Mouse (Mus musculus) layer of hippocampus, postnatal 14 days (tissue): ENCODE results near the gene Klhl2. TPM values are rescaled to one million over a fixed set of nuclear protein-coding genes. Genes with fewer than 3 reads are reported as not detected.
A peak's percentile ranks its signal among the peaks of the same experiment; 100 is the strongest.

Source experiments
- DNase-seq, 2 experiments: peaks; one replicate each; pipeline ENCODE4 v3.0.0; 2021 to 2022; ENCODE audit warnings: low spot score in 2 of 2, mixed read lengths in 1 of 2
- long read RNA-seq, 2 experiments: library from polyadenylated mRNA; stranded (forward); transcript quantifications; one replicate each; pipeline ENCODE4 v2.0.0; 2021
- total RNA-seq, 2 experiments: library from RNA; stranded (reverse); gene quantifications; 2 replicates each; pipeline ENCODE4 v1.2.3; 2021

Gene Klhl2
- total RNA-seq: 100 to 1,000 TPM; 220 to 258 TPM
- long read RNA-seq, experiment 1, transcript Klhl2-201 (15 exons, 3,412 nt): major isoform, 329 of 394 reads
- long read RNA-seq, experiment 1, partial matches to known transcripts: 17 of 394 reads
- long read RNA-seq, experiment 1, other reads (novel, unspliced or antisense): 48 of 394 reads
- long read RNA-seq, experiment 2, transcript Klhl2-201 (15 exons, 3,412 nt): major isoform, 371 of 470 reads
- long read RNA-seq, experiment 2, partial matches to known transcripts: 28 of 470 reads
- long read RNA-seq, experiment 2, other reads (novel, unspliced or antisense): 71 of 470 reads

DNA sequence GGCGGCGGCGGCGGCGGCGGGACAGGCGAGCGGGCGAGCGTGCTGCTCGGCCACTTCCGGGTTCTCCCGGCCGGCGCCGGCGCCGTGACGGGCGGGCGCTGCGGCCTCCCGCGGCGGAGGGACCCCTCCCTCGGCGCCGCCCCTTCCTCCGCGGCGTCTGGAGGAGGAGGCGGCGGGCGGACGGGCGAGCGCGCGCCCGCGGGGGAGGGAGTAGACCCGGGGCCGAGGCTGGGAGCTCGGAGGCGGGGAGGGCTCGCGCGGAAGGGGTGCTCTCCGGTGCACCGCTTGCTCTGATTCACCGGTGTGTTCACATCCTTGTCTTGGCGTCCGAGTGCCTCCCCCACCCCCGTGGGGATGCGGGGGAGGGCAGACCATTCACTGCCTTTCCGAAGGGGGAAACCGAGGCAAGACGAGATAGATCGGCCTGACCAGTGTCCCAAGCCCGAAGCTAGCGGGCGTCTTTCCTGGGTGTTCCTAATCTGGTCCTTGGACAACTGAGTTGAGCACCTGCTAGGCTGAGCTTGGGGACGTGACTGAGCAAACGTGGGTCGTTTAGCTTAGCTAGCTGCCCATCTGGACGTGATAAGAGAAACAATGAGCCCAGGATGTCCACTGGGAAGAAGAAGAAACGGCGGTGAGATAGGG, at the start of gene Klhl2:
Klhl2 (minus strand) TSS at position 121 of the 645 bp plus-strand sequence.
- peak; percentile 66 to 75 for DNase-seq

DNA sequence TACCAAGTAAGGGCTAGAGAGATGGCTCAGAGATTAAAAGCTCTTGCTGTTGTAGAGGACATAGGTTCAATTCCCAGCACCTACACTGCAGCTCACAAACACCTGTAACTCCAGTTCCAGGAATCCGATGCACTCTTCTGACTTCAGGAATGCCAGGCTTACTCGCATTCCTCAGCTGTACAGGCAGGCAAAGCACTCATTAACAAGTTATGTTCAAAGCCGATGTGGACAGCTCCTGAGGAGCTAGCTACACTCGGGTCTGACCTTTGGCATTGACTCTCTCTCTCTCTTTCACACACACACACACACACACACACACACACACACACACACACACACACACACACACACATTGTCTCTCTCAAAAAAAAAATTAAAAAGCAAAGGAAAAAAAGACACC, 48.9 kb upstream of the Klhl2 start:
- DNase-seq: no peak

DNA sequence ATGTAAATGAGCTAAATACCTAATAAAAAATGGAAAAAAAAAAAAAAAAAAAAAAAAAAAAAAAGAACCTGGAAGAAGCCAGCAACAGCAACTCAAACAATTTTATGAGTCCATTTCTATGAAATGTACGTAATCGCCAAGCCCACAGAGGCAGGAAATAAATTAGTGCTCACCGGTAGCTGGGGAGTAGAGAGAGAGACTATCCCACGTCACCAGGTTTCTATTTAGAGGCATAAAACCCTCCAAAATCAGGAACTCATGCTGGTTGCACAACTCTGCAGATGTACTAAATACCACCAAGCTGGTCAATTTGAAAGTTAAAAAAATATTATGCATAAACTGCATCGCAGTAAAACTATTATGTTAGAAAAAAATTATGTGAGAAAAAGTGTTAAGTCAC, 46.9 kb upstream of the Klhl2 start:
- DNase-seq: no peak

DNA sequence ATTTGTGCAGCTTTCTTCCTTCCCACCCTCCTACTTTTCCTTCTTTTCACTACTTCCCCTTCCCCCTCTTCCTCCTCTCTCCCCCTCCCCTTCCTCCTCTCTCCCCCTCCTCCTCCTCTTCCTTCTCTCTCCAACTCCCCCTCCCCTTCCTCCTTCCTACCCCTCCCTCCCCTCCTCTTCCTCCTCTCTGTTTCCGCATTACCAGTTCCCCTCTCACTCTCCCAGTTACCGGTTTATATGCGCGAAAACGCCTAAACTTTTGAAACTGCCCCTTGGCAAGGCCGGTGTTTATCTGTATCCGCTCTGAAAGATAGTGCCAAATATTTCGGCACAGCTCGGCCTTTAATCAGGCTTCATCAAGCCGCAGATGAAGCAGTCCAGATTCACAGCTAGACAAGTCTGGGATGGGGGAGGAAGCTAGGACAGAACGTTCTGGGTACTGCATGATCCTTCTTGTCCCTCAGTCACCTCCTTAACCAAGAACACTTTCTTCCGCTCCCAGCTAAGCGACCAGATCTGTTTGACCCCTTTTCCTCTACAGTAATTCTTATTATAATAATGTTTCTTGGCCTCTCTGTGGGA, 30.9 kb upstream of the Klhl2 start:
- peak in 1 of 2 experiments; percentile 72 for DNase-seq

DNA sequence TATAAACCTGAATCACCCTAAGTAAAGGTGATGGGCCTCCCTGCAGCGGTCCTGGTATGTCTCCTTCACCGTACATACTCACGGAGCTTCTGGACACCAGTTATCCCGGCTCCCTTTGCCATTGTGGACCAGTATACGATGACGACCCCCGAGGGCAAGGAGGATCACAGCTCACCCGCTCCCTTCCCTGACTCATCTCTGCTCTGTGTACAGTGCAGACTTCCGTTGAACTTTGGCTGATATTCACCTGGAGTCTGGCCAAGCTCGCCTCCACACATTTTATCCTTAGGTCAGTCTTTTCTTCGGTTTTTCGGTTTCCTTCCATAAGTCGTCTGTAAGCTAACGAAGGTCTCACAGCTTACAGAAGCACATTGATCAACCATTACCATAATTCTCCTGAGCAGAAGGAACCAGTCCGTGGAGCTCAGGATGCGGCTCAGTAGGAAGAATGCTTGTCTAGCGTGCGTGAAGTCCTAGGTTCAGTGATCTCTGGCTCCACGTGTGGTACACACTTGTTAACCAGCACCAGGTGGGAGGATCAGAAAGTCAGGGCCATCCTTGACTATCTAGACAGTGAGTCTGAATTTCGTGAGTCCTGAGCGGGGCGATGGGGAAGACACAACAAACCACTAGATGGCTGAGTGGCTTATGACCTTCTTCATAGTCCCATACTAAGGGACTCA, 28.0 kb upstream of the Klhl2 start:
- DNase-seq: no peak

DNA sequence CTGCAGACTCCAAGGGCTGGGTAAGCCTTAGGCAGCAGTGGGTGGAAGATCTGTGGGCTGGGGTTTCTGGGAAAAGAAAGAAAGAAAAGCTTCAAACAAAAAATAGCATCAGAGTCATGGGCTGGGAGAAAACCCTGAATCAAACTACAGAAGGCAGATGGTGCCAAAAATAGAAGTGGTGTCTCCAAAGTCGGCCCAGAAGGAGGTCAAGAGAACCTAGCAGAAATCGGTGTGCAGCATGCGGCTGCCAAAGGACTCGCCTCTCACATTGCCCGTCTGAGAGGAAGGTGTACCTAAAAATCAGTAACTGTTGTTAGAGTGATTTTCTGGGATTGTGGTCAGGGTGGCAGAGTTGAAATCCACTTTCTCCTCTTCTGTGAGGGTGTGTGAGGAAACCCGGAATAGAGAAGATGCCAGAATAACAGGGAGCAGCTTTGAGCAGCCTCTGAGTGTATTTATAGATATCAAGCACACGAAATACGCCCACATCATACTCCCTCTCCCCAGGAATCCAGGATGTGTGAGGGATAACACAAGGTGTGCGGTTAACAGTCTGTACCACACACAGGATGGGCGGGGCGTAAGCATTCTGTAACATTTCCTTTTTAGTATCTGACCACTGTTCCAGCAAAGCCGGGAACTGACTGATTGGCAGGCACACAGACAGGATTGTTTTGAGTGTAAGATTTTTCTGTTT, 21.8 kb upstream of the Klhl2 start:
- DNase-seq: peak; percentile 14 to 27

DNA sequence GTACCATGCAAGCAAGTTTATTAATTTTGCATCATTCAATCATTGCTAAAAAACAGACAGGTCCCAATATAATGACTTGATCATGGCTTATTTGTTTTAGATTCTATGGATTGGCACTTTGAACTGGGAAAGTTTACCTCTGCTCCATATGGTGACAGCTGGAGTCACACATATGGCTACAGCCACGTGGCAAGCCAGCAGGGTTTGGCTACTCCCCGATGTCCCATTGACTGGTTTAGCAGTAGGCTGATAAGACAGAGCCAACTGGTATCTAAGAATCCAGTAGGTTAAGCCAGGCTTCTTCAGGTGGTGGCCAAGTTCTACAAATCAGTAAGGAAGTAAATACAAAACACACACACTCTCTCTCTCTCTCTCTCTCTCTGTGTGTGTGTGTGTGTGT, 20.4 kb upstream of the Klhl2 start:
- DNase-seq: no peak

DNA sequence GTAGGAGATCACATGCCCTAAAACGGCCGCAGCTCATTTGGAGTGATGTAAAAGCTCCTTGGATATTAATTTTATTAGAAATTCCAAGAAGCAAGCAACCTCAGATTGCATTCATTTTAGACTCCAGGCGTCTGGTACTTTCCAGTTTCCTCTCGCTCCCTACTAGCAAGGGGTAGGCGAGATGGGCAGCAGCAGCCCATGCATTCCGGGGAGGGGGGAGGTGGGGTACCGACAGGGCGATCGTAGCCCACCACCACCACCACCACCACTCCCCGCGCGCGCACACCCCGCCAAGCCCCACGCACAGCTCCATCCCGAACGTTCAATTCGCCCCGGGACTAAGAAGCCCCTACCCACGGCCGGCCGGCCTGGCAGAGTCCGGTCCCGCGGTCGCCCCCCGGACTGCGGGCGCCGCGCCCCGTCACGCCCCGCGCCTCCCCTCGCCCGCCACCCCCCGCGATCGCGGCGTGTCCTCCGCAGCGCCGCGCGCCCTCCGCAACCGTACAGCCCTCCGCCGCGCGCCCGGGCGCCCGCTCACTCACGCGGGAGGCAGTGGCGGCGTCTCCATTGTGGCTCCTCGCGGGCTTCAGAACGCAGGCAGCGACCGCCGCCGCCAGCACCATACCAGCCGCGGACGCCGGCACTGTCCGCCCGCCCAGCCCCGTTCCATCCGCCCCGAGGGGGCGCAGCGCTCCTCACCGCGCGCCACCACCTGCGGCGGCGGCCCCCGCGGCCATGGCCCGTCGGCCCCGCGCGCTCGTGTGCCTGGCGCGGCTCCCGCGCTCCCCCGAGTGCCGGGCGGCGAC, 523 bp downstream of the Klhl2 start:
- no peak for DNase-seq

DNA sequence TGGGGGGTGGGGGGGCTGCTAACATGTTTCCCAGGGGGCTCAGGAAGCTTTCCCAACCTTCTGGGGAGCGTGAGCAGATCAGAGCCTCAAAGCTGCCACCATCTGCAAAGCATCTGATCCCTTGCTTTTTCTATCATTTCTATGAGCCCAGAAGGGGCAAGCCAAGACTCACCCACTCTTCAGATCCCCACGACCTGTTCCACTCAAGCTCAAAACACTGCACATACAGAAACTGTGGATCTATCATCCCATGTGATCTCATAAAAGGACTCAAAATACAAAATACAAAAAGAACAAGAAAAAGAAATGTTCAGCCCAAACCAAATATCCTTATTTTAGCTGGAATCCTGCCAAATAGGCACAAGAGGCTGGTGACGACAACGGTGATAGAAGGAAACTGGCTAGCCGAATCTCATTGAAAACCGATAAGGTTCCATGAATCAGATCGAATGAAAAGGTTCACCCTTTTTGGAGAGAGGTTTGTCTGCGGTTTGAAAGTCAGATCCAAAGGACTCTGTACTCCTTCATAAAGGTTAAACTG, 1.5 kb downstream of the Klhl2 start:
- DNase-seq: no peak

DNA sequence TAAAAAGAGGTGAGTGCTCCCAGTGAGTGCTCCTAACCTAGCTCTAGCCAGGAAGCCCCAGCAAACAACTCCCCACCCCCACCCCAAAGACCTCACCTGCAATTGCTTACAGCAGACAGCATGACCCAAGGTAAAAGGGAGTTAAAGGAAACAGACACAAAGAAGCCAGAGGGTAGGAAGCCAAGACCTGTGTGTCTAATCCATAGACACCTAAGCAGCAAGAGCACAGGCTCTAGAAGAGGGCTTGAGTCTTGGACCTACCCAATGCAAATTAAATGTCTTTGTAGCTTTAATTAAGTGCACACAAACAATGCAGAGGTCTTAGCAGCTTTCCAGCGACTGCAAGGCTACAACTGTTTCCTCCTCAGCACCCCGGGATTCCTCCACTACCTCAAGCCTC, 2.2 kb downstream of the Klhl2 start:
- no peak for DNase-seq

DNA sequence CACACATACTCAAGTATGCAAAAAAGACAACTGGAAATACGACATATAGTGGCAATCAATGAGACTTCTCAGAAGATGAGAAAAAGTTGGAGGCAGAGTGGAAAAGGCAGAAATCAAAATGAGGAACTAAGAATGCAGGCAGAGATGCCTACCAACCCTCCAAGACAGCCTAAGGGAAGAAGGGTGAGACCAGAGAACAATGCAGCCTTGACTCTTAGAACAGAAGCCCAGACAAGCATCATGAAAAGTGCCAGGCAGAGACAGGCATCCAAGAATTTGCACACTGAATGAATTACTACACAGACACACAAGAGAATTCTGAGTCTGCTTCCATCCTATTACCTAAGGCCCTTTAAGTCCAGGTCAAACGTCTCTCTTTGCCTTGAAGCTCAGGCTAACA, 2.6 kb downstream of the Klhl2 start:
- DNase-seq: no peak

DNA sequence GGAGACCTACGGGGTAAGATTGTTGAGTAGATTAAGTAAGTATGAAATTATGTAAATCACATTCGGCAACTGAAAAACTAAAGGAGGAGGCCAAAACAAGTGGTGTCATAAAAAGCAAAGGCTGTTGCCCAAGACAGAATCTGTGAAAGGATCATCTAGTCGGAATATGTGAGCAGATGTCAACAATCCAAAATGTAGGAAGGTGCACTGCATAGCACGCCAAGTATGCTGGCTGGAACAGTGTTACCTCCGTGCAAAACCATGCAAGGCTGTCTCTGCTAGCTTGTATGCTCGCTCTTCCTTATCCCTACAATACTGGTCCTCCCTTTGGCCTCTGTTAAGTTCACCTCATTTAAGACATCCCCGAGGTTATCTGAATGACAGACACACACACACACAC, 4.5 kb downstream of the Klhl2 start:
- DNase-seq: no peak

DNA sequence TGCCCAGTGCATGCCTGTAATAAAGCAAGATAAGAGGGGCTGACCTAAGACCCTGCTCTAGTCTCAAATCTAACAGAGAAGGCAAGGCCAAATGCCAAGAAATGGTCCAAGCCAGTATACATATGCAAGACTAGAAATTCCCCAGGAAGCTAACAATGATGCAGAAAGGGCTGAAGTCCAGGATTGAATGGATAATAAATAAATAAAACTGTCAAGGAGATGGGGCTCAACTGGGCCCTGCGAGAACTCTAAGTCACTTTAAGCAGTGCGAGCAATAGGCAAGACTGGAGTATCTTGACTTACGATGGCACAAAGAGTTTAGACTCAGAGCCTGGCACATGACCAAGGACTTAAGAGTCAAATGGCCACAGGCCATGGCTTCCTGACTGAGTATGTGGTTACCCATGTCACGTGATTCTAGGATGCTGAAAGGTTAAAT, 5.8 kb downstream of the Klhl2 start:
- DNase-seq: no peak

DNA sequence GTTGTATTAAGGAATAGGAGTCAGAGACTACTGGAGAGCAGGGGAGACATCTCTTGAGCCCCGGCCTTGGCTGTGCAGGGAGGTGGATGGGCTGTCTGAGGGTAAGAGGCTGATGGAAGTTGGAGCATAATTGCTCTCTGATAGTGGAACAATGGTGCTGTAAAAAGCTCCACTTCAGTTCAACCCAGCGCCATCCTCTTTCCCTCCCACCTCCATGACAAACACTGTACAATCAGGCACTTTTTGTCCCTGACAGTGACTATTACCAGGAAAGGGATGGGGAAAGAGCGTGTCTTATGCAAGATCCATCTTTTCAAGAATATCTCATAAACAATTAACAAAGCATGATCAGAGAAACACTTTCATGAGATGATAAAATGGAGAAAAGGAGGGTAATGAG, 6.6 kb downstream of the Klhl2 start:
- no peak for DNase-seq

DNA sequence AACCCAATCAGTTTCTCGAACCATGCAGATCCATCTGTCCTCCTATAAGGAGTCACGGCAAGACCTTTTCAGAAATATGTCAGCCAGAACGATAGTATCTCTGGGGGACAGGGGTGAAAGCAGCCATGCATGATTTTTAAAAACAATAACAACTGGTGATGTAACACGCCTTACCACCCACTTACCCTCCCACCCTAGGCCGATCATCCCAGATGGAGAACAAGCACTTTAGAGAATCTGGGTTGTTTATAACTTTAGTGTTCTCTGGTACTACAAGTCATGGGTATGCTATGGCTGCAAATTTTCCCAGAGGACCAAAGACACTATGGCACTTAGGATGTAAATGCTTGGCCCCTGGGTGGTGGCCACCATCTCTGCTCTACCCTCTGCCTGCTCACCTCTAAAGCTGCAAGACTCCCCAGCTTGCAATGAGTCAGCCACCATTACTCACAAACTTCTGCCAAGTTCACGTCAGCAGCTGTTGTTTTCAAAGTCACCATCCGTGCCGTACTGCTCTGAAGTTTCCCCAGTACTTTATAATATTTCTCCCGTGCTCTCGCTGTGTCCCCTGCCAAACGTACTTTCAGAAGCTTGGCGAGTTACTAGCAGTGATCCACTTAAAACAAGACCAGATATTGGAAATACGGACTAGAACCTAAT, 7.9 kb downstream of the Klhl2 start:
- DNase-seq: peak in 1 of 2 experiments; percentile 63

DNA sequence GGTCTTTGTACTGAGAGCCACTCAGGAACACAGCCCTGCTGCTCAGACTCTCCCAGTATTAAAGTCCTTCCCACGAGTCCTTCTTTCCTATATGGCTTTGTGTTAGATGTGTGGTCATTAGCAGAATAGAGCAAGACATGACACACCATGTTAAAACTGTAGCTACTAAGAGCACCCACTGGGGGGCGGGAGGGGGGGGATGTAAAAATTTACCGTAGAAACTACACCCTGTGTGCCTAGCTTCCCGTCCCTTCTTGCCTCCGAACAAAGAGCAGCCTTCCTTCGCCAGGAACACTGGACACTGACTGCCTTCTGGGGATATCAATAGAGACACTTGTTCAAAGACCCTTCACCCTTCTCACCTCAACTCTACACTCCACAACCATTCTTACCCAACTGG, 10.2 kb downstream of the Klhl2 start:
- no peak for DNase-seq

DNA sequence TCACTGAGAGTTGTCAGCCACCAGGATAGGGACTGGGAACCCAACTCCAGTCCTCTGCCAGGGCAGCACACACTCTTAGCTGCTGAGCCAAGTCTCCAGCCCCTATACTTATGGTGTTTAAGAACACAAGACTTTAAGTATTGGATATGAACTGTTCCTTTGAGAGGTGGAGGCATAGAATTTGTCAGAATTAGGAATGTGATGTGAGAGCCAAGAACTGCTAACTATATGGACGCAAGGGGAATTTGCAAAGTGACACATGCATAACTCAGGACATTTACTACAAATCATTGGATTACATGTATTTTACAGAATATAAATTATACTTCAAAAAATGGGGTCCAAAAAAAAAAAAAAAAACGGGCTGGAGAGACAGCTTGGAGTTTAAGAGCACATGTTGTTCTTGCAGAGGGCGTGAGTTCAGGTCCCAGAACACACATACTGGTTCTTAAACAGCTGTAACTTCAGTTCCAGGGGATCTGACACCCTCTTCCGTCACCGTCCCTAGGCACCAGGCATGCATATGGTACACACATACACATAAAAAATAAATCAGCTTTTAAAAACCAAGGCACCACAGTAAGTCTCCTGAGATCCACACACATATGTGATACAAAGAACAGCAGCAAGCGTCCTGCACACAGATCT, 14.2 kb downstream of the Klhl2 start:
- no peak for DNase-seq

DNA sequence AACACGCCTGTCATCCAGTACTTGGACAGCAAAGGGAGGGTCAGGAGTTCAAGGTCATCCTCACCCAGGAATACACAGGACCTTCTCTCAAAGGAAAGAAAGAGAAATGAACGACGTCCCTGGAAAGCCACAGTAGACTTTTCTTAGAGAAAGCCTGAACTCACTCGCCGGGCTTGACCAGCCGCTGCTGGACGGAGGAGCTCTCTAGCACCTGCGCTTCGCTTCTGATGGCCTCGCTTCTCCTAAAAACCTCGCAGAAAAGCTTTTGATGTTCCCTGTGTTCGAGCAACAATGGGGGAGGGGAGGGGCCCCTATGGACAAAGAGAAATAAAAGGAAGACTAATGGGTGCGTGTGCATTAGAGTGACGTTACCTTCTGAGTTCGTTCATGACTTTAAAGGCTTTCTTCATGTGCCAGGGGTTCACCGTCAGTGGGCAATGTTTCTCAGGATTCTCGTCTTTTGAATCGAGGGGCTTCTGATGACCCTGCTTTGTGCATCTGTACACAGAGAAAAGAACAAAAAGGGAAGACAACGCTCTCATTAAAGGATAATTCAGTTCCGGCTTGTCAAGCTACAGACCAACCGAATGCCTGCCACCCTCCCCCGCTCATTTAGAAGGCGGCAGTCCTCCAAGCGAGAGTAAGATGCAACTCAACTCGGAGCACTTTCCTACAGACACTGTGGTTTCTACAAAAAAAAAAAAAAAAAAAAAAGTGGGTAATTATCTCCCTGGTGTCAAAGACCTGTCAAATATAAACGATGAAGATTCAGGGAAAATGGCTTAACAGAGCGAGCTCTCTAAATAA, 15.5 kb downstream of the Klhl2 start:
- DNase-seq: no peak
